Mouse (Mus musculus) erythroblast, adult 5-6 weeks (primary cell): ENCODE data around the gene Ralgps1. TPM values are rescaled to one million over a fixed set of nuclear protein-coding genes. Genes with fewer than 3 reads are reported as not detected.
A peak's percentile ranks its signal among the peaks of the same experiment; 100 is the strongest.

Experiments used
- ATAC-seq: replicated peaks from 2 replicates; pipeline ENCODE4 v1.8.0; 2016; ENCODE audit warnings: moderate number of reproducible peaks, mild to moderate bottlenecking, moderate TSS enrichment, inconsistent platforms; ENCODE audit not compliant: poor library complexity, low FRiP score, severe bottlenecking
- total RNA-seq, 2 experiments: library from RNA; stranded (forward) in 1 of 2; stranded (reverse) in 1 of 2; fragments of 150-400 nt in 1 of 2; fragments of 200-764, 138-1000 nt in 1 of 2; gene quantifications; 2 replicates each; pipeline versions ENCODE4 v1.2.3 to v1.2.4; 2015 to 2017; ENCODE audit warnings: low replicate concordance in 2 of 2

The Ralgps1 gene
- 0.58 and 0.63 TPM in 2 replicates for total RNA-seq (2015; ENCODE audit: low replicate concordance)
- total RNA-seq (2017; ENCODE audit: low replicate concordance): 0.60 and 1.3 TPM in 2 replicates

DNA sequence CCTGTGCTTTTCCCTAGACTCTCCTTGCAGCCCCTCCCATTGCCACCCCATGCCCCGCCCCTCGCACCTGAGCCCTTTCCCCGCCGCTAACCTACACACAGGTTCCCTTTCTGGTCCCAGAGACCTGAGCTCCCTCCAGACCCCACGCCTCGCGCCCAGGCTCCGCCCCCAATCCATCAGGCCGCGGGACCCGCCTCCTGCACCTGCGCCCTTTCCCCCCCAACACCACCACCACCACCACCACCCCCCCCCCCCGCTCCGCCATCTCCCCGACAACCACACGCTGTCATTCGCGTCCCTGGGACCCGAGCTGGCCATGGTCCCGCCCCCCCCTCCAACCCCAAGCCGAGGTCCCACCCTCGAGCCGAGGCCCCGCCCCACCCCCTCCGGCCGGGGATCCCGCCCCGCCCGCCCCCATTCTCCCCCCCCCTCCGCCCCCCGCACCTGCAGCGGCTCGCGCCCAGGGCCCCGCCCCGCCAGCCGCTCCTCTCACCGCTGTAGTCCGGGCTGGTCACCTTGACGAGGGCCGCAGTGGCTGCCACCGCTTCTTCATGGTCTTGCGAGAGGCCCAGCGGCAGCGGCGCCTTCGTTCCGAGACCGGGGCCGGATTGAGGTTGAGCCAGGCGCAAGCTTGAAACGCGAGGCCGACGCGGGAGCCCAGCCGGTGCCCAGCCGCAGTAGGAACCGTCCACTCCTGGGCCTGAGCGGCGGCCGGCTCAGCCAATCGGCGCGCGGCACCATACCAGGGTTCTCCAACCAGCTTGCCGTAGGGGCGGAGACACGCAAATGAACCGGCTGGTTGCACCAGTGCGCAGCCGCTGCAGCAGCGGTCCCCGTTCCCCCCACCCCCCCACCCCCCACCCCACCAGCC is at the start of gene Ralgps1:
TSS of gene Ralgps1 (minus strand) at position 710 of the 871 bp plus-strand sequence.
- peak; percentile 100 for ATAC-seq

DNA sequence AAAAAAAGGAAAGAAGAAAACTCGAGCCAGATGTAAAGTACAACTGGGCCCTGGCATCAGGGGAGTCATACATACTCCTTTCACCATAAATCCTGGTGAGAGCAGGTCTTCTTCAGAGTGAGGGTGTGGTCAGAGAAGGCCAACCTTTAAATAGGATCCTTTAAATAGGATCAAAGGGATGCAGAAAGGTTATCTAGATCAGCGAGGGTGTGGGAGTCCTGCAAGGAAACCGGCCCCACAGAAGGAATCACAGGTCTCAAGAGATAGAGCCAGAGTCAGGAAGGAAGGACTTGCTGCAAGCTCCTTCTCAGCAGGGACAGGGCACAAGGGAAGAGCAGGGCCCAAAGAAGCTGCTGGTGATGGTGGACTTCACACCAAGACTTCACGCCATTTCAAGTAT is 46.2 kb upstream of the Ralgps1 start:
- ATAC-seq: no peak

DNA sequence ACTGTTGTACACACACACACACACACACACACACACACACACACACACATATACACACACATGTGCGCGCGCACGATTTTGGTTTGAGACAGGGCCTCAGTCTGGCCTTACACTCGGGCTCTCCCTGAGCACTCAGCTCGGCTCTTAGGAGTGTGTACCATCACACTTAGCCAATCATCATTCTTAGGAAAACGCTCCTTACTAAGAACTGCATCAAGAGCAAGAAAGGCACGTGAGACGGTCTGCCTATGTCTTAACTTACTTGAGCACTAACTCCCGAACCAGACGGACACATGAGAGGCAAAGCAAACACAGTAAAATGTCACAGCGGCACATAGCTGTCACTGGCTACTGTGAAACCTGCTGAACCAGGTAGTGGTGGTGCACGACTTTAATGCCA is 42.7 kb upstream of the Ralgps1 start:
- no peak for ATAC-seq

DNA sequence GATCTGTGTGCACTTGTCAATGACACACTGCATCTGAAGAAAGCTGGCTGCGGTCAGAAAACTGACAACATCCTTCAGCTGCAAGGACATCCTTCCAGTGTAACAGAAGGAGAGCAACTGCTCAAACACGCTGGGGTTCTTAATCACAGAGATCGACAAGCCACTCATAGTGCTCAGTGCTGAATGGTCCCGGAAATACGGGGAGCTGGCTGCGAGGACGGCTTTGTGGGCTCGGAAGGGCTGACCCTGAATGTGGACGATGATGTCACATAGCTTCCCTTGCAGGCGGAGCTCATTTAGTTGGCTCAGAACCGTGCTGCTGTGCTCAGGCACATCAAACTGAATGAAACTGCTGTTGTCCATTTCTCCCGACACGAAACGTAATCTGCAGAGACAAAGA is 40.8 kb upstream of the Ralgps1 start:
- no peak for ATAC-seq

DNA sequence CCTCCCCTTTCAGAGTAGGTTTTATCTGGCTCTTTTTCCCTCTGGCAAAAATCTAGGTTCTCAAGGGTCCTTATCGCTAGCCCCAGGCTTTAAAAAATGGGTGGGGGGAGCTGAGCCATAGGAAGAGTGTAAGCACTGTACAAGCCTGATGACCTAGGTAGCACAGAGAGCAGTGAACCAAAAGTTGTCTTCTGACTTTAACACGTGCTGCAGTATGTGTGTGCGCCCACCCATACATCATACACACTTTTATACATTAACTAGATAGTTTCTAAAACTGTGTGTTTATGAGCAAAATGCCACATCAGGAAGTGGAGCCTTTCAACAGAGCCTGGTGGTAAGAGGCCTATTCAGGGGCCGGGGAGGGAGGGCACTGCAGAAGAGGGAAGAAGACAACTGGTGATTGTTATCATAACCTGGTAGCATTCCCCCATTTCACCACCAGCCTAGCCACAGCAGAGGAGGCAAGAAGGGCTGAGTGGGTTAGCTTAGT is 32.3 kb upstream of the Ralgps1 start:
- no peak for ATAC-seq

DNA sequence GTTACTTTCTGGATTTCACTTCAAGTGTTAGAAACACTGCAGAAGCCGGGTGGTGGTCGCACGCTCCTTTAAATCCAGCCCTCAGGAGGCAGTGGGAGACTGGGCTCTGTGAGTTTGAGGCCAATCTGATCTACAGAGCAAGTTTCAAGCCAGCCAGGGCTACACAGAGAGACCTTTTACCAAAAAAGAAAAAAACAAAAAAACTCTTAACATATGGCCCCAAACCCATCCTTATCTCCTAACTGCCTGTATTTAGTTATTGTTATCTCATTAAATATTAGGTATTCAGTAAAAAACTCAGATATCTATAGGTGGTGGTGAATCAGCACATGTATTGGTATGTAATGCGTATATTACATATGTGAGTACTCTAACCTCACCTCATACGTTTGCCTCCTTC is 31.4 kb upstream of the Ralgps1 start:
- no peak for ATAC-seq

DNA sequence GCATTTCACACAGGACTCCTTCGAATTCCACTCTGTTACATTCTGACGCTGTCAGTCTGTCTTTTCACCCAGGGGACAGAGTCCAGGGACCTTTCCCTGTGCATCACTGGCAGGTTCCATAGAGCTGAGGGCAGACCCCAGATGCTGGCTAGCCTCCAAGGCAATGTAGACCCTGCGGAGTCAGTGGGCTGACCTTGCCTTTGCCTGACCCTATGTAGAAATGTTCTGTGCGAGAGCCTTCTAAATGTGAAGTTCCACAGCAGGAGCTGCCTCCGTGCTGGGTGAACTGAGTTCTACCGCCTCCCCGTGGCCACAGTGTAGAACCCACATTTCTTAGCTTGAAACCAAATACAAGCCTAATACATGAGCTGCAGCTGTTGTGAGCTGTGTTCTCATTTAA is 30.9 kb upstream of the Ralgps1 start:
- ATAC-seq: no peak

DNA sequence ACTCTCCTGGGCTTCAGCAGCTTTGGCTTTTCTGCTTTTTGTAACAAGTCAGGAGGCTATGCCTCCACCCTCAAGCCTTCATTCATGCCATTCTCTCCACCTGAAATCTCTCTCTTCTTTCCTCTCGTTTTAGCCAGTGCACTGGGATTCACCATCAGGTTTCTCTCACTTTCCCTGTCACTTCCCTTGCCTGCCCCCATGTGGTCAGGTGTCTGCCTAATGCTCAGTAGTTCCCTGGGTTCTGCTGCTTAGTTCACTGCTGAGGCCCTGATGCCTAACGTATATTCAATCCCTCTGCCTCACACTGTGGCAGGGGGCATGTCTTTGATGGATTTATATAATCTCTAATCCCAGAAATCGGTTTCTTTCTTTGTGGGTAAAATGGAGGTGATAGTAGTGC is 29.9 kb upstream of the Ralgps1 start:
- no peak for ATAC-seq

DNA sequence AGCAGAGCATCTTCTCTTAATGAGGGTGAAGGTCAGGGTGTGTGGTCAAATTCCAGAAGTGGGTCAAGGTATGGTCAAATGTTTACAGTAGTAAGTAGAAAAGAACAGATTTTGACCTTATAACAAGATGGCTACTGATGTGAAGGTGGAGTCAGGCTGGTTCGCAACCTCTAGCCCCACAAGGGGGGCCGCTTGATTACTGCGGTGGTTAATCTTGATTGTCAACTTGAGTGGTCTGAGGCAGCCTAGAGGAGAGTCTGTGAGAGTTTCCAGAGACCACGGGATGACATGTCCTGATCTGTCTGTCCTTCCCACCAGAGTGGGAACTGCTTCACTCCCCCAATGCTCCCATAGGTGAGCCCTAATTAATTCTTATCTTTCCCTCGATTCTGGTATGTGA is 29.3 kb upstream of the Ralgps1 start:
- ATAC-seq: no peak

DNA sequence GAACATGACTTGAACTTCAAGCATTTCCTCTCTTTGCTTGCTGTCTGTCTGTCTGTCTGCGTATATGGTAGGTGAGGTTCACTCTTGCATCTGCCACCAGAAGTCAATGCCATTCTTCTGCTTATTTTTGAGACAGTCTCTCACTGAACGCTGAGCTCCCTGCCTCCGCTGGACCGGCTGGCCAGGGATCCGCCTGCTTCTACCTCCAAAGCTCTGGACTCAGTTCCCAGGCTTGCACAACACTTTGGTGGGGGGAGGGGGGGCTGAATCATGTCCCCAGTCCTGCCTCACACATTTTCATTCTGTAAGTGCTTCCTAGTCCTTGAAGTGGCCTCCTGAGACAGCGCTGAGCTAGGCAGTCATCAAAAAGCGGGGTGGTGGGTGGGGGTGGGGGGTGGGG is 27.8 kb upstream of the Ralgps1 start:
- no peak for ATAC-seq

DNA sequence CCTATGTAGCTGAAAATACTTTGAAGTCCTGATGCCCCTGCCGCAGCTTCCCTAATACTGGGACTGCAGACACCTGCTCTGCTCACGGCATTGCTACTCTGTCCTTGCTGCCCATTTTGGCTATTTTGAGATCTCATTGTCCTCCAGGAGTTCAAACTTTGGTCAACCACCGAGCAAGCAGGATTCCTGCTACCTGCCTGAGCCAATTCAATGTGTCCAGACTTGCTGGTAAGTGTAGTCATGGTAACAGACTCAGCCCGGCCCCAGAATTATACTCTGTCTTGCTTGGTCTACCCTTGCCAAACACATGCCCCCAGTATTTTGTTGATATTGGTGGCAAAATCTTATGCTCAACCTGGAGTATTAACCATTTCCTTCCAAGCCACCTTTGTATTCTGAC is 25.8 kb upstream of the Ralgps1 start:
- no peak for ATAC-seq

DNA sequence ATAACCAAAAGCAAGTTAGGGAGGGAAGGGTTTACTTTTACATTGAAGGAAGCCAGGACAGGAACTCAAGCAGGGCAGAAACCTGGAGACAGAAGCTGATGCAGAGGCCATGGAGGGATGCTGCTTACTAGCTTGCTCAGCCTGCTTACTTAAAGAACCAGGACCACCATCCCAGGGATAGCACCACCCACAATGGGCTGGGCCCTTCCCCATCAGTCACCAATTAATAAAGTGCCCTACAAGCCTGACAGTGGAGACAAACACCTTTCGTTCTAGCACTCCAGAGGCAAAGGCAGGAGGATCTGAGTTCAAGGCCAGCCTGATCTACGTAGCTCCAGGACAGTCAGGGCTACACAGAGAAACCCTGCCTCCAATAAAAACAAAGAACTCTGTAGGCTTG is 23.8 kb upstream of the Ralgps1 start:
- ATAC-seq: no peak

DNA sequence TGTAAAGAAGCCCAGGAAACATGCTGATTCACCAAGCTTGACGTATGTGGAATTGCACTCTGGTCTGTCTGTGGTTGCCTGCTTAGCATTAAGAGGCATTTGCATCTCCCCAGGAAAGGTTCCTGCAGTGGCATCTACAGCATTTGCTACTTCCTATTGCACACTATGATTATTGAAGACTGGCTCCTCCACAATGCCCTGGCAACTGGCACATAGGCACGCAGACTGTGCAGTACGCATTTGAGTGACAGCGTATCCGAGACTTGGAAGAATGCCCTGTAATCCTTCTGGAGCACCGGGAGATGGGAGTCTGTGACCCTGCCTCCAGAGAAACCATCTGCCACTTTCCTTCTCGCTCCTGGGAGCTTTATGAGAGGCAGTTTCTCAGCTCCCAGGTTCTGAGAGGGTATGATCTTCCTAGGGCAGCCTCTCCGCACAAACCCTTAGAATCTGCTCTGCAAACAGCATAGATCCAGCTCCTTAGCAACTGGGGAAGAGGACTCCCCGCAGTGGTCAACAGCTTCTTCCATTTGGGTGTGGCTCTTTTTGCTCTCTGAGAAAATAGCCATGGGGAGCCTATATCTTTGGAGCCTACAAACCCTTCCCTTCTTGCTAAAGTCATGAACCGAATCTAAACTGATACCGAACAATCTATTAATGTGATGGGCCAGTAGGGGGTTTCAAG is 22.8 kb upstream of the Ralgps1 start:
- no peak for ATAC-seq

DNA sequence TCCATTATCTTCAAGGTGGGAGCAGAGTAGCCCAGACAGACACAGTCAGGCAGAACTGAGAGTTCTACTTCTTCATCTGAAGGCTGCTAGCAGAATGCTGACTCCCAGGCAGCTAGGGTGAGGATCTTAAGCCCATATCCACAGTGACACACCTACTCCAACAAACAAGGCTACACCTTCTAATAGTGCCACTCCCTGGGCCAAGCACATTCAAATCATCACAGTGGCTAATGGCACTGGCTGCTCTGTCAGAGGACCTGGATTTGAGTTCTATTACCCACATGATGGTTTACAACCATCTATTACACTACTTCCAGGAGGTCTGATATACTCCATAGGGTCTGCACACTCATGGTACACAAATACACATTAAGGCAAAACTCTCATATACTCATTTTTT is 21.7 kb upstream of the Ralgps1 start:
- ATAC-seq: no peak

DNA sequence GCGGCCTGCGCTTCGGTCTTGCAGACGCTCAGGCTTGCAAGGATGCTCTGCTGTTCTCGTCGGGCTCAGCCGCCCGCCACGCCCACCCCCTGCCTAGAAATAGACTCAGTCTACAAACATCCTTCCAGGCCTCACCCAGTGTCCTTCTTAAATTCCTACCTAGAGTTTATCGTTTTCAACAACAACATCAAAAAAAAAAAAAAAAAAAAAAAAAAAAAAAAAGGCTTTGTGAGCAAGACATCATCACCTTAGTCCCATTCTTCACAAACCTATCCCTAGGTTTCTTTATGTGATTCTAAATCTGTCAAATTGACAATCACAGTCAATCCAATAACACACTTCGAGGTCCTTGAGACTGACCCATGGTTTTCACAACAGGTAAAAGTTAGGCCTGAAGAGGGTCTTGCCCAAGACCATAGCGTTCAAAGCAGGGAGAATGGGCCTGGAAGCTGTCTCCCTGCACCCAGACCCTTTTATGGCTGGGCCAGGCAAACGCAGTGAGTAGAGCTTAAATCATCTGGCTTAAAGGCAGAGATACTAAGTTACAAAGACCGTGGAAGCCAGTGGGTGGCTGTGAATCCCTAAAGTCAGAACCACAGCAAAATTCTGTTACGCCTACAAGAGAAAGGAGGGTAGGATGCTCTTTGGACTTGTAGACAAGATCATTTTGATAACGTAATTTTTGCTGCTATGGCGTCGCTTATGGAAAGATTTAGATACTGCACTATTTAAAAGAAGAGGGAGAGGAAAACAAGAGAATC is 542 bp upstream of the Ralgps1 start:
- no peak for ATAC-seq

DNA sequence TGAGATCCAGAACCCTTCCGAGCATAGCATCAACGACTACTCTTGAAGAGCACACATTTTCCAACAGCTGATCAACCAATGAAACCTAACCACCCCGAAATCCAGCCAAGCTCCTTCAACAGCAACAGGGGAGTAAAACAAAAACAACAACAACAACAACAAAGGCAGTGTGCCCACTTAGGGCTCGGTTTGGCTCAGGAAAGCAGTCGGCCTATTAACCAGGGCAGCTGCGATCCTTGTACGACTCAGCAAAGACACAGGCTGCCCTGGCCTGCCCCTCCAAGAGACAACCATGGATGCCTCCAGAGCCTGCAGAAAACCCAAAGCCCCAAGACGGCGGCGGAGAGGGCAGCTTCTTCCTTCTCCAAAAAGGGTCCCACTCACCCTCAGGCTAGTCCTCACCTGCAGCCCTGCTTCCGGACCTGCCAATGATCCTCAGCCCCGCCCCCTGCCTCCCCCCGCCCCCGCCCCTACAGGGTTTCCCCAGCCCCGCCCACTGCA is 960 bp downstream of the Ralgps1 start:
- no peak for ATAC-seq

DNA sequence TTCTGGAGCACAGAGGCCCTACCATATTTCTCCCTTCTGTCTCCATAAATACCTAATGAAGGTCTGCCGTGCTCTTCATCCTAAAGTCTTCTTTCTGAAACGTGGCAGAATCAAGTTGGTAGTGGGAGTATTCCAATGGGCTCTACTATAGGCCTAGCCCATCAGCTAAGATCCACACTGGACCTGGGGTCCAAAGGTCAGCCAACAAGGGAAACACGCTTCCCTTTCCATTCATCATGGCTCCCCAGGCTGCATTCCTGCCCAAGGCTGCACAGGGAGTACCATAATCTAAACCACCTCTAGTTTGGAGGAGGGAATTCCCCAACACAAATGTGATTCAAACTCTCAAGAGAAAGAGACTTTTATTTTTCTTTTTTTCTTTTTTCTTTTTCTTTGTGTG is 1.8 kb downstream of the Ralgps1 start:
- no peak for ATAC-seq

DNA sequence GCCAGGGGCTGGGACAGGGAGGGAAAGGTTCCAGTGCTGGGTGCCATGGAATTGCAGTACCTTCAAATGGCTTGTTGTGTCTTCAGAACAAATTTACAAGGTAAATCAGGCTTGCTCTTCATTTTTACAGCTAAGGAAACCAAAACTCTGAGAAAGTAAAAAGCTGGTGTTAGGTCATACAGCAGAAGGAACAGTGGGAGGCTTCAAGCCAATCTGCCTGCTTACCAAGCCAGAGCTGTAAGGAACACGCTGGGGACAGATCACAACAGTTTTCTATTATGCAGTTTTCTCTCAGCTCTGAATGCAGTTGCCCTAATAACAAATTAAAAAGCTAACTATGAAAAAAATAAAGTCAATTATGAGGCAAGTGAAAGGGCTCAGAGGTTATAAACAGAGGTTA is 2.8 kb downstream of the Ralgps1 start:
- ATAC-seq: no peak

DNA sequence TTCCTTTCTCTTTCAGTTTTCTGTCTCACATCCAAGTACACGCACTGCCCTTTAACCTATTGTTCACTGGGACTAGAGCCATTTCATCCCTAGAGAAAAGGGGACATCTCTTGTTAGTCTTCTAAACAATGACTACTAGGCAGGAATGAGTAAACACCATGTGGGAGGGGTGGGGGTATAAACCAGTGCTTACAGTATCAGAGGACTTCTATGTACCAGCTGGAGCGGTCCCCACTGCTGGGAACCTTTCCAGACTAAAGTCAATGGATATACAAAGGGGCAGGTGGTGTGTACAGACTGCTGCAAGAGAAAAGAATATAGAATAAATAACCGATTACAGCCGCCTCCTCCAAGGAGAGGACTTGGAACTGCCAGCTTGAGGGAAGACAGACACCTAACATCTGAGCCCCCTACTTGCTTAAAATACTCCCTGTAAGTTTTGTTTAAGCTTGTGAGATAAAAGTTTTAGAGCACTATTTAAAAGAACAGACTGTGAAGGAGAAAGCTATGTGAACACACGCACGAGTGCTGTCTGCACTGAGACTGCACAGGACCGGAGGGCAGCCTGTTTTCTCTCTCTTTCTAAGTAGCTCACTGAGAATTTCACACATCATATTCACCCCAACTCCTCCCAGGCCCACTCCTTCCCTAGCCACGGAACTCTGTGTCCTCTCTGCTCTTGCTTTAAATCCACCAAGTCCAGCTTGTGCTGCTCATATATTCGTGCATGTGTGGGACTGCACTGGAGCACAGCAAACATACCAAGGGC is 5.4 kb downstream of the Ralgps1 start:
- ATAC-seq: no peak

DNA sequence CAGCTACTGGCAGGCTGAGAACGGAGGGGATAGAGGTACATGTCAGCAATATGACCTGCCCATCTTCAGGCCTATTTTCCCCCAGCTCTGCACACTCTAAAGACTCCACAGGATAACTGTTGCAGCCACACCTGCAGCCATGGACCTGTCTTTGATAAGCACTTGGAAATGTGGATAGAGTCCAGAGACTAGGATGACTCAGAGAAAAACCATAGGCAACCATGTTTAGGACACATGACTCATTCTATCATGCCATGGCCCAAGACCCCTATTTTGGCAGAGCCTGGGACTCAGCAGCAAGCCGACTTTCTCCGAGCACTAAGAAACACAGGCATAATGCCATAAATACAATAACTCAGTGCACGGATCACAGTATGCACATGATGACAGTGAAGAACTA is 6.6 kb downstream of the Ralgps1 start:
- ATAC-seq: no peak
